Mouse (Mus musculus) lung, adult 2 months (tissue): Measurements from ENCODE around the gene Itm2b. TPM values are rescaled to one million over a fixed set of nuclear protein-coding genes. Genes with fewer than 3 reads are reported as not detected.

ENCODE experiments used
- DNase-seq: peaks from one replicate; pipeline ENCODE4 v3.0.0; 2022
- H3K4me1 ChIP-seq: fragments of 200-500 bp; 2 replicates; pipeline ENCODE4 v1.6.1; 2011; ENCODE audit warnings: low read length; ENCODE audit not compliant: control insufficient read depth, insufficient read depth
- H3K4me3 ChIP-seq: fragments of 200-500 bp; replicated peaks from 2 replicates; pipeline ENCODE3; 2011; ENCODE audit warnings: low read depth, mild to moderate bottlenecking, control low read depth, low read length; ENCODE audit errors: extremely low read depth
- CTCF ChIP-seq: fragments of 200-500 bp; IDR thresholded peaks from 2 replicates; pipeline ENCODE4 v1.5.1; 2011; ENCODE audit warnings: mild to moderate bottlenecking, low read length, control low read depth; ENCODE audit not compliant: insufficient read depth
- POLR2A ChIP-seq: fragments of 200-500 bp; IDR thresholded peaks from 2 replicates; pipeline ENCODE4 v1.6.1; 2011; ENCODE audit warnings: low read depth, mild to moderate bottlenecking, control low read depth, low read length, borderline replicate concordance; ENCODE audit errors: extremely low read depth
- WGBS: fragments of 180-500 bp; shearing (Covaris S2); methylation state at CpG from one replicate; pipeline ENCODE4 v1.1.7; 2018; 5-methylcytosine and 5-hydroxymethylcytosine counted together
- polyA plus RNA-seq: library from polyadenylated mRNA; depleted of rRNA; stranded (reverse); fragments of >200 nt; gene quantifications from 2 replicates; pipeline ENCODE4 v1.2.3, GENCODE M21; 2012; rRNA removed

Gene Itm2b
- polyA plus RNA-seq = 1,455 and 1,580 TPM in 2 replicates

DNA sequence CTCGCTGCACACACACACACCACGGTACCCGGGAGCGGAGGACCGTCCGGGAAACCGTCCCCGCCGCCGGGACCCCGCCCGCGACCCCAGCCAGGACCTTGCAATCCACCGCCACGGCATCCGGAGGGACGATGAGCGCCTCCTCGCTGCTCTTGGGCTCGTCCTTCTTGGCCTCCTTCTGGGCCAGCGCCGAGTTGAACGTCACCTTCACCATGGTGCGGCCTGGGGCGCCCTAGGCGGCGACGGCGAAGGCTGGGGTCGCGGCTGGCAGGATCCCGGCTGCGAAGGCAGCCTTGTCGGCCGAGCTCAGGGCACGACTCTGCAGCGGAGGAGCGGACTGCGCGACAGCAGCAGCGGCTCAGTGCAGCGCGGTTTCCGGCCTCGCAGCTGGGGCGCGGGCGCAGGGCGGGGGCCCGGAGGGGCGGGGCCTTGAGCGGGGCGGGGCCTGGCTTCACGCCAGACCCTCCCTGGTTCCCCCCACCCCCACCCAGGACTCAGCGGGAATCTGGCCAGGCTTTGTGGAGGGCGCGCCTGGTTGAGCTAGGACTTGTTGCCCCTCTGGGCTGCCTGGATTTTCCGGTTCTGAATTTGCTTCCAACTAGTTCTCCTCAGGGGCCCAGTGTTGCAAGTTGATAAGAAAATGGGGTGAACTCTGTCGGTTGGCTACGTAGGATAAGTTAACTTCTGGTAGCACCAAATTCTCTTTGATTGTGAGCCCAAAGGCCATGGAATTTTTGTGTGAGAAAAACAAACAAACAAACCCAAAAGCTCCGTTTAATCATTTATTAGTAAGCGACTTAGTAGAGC is at the start of gene Itm2b:
Gene Itm2b (minus strand): TSS at position 377 of the 807 bp plus-strand sequence.
- DNase-seq = peak; percentile 89
- 1% methylated on average over 56 of the region's 62 CpGs for WGBS
- TF ChIP-seq CTCF (no peak), POLR2A (peak; percentile 96)
- Histone ChIP-seq H3K4me1 (peaks cover 24% of the 10 kb centered on the region), H3K4me3 (peak within 1 kb of the TSS; percentile 82)

DNA sequence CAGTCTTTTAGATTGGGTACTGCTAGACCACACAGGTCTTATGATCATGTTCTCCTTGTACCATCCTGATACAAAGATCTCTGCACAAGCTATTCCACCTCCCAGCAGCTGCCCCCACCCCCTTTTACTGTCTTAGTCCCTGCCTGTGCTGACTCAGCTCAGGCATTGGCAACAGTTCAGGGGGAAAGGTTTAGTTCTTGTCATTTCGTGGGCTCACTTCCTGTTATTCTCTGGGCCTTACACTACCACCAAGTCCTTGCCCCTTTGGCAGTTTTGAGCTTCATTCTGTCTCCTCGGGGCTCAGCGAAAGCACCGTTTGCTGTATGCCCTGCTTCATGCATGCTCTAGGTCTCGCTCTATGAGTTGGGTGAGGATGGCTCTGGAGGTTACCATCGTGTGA is 48.4 kb upstream of the Itm2b start:
- Histone ChIP-seq H3K4me3 (no peak overlapping the region), H3K4me1 (no peaks in the 10 kb centered on the region)
- WGBS = 66% methylated on average over 6 of the region's 6 CpGs
- no peak for TF ChIP-seq POLR2A
- no peak for TF ChIP-seq CTCF
- no peak for DNase-seq

DNA sequence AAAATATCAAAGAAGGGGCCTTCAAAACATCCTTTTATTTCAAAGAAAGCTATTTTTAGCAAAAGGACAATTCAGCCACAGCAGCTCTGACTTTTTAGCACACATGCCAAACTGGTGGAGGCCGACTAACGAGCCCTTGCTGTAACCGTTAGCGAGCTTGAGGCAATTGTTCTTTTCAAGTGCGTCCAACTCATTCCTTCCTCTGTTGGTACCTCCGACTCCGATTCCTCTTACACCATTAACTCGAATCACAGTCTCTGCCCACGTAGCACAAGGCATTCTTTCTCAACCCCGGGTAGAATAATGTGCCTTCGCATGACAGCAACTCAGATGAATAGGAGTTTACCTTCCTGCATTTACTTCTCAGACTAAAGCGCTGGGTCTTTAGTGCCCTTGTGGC is 45.5 kb upstream of the Itm2b start:
- DNase-seq = no peak
- 40% methylated on average over 12 of the region's 12 CpGs for WGBS
- no peak for TF ChIP-seq POLR2A
- no peak for TF ChIP-seq CTCF
- Histone ChIP-seq H3K4me3 (no peak overlapping the region), H3K4me1 (no peaks in the 10 kb centered on the region)

DNA sequence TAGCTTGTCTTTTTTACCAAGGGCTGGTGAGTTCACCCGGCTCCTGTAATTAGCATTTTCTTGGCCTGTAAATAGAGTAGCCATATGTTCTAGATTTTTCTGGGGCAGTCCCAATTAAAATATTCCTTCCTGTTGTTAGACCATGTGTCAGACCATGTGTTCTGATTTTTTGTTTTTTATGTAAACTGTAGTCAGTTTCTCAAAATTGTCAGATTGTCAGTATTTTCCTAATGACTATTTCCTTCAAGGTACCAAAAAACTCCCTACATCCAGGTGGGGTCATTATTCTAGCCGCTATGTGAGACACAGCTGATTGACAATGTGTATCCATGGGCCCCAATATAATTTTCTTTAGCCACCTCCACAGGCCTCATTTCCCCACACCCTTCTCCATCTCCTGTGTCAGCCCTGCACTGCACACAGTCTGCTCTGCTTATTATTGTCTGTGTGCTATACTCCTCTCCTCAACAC is 40.5 kb upstream of the Itm2b start:
- WGBS = 95% methylated on average over 2 of the region's 2 CpGs
- no peak for DNase-seq
- Histone ChIP-seq H3K4me3 (no peak overlapping the region), H3K4me1 (no peaks in the 10 kb centered on the region)
- no peak for TF ChIP-seq POLR2A
- TF ChIP-seq CTCF = no peak

DNA sequence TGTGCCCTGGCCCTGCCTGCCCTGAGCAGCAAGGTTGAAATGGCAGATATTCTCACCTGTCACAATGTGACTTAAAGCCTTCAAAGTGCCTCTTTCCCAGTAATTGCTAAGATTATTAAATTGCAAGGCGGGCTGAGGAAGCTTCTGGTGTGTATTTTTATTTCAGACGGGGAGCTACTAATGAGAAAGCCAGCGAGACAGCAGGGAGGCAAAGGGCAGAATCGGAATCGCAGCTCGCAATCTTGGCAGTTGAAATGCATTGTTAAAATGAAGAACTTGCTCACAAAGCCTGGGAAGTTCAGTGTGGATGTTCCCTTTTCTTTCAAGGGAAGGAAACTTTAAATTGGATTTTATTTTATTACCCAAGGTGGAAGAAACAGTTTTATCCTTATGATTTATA is 39.9 kb upstream of the Itm2b start:
- H3K4me1 ChIP-seq = no peaks in the 10 kb centered on the region
- WGBS = 77% methylated on average over 6 of the region's 6 CpGs
- no peak for TF ChIP-seq POLR2A
- no peak for TF ChIP-seq CTCF
- DNase-seq = no peak
- H3K4me3 ChIP-seq = no peak overlapping the region

DNA sequence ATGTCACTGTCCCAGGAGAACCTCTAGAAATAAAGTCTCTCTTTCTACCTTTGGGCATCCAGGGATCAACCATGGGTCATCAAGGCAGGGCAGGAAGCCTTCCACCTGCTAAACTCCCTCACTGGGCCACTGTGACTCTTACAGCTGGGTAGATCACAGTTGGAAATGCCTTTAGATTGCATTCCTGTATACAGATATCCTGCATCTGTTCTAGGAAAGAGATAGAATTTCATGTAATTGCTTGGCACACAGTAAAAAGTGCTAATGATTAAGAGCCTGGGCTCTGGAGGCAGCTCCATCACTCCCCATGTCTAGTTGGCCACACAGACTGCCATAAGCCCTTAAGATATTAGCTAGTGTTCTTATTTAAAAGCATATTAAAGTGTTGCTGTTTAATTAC is 38.5 kb upstream of the Itm2b start:
- TF ChIP-seq POLR2A = no peak
- no peak for TF ChIP-seq CTCF
- Histone ChIP-seq H3K4me3 (no peak overlapping the region), H3K4me1 (no peaks in the 10 kb centered on the region)
- DNase-seq = no peak

DNA sequence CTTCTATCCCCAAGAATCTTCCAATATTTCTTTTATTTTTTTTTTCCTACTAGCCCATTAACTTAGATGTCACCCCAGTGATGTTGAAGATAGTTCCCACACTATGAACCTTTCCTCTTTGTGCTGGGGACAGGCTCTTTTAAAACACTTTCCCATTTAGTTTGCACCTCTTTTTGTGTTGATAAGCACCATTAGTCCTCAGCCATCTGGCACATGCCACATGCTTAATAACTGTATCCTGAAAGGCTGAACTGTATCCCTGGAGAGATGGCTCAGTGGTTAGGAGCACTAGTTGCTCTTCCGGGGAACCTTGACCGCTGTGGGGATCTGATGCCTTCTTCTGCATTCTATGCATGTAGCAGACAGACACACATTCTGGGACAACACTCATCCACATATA is 37.5 kb upstream of the Itm2b start:
- TF ChIP-seq POLR2A (no peak), CTCF (no peak)
- Histone ChIP-seq H3K4me1 (no peaks in the 10 kb centered on the region), H3K4me3 (no peak overlapping the region)
- 99% methylated on average over 2 of the region's 2 CpGs for WGBS
- DNase-seq = no peak

DNA sequence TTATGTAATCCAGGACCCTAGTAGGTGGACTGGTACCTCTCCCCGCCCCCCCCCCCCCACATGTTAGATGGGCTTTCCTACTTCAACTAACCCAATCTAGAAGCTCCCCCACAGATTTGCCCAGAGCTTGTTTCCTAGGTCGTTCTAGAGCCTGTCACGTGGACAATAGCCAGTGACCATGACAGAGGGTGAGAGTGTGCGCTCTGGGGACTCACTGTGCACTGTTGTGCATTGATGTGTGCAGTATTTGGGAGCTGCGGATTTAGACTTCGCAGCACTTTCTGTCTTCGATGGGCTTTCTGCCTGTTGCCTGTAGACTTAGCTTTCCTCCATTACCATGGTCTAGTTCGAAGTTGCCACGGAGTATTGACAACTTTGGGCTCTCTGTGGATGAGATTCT is 36.5 kb upstream of the Itm2b start:
- DNase-seq = no peak
- Histone ChIP-seq H3K4me1 (no peaks in the 10 kb centered on the region), H3K4me3 (no peak overlapping the region)
- TF ChIP-seq CTCF (no peak), POLR2A (no peak)
- 88% methylated on average over 9 of the region's 9 CpGs for WGBS

DNA sequence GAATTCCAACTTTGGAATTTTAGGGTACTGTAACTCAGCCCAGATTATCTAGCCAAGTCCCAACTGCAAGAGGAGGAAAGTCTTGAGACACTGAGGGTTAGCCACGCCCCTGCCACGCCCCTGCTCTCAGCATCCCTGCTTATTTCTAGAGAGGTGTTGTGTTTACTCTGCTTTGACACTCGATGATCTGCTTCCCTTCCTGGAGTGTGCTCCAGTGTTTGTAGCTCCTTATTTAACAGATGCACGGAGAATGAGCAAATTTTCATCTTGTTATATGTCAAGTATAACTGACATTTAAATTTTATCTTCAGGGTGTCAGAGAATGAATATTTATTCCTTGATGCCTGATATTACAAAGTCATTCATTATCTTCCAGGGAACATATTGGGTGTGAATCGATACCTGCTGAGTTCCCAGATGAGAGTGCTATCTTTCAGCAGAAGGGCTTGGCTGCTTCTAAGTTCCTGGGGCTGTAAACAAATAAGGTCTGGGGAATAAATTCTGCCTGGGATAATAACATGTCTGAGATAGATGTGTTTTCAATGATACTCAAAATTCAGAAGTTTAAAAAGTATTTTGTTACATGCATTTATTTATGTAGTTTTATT is 35.2 kb upstream of the Itm2b start:
- H3K4me3 ChIP-seq = no peak overlapping the region
- H3K4me1 ChIP-seq = no peaks in the 10 kb centered on the region
- DNase-seq = no peak
- no peak for TF ChIP-seq CTCF
- TF ChIP-seq POLR2A = no peak
- 30% methylated on average over 5 of the region's 5 CpGs for WGBS

DNA sequence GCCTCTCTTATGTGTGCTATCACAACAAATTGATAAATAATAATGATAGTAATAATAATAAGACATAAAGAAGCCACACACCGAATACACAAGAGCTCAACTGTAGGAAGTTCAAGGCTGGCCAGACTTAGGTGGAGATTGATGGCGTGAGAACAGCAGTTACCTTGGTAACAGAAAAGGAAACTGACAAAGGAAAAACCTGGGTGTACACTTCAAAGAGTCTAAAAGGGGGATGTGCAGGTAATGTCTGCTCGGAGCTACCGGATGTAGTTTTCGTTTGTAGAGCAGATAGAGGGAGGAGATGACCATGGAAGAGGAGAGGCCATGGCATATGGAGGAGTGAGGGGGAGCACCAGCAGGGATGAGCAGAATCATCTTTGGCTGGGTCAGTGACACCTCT is 31.4 kb upstream of the Itm2b start:
- TF ChIP-seq CTCF (no peak), POLR2A (no peak)
- 77% methylated on average over 5 of the region's 5 CpGs for WGBS
- Histone ChIP-seq H3K4me1 (peaks cover 3% of the 10 kb centered on the region; the same call in 1 of the 2 replicates), H3K4me3 (no peak overlapping the region)
- DNase-seq = no peak
